Mouse (Mus musculus) embryo, embryonic 9.5 days (tissue): ENCODE measurements around the gene Mical3.

ENCODE experiments used
- DNase-seq: peaks from one replicate; pipeline ENCODE4 v3.0.0-alpha.2; 2017; ENCODE audit errors: extremely low spot score

The Mical3 gene

GRCm38 (mm10) chr6:120903450-120903912 lies 227.3 kb downstream of the Mical3 start:
- DNase-seq, result peak; percentile 39

DNA sequence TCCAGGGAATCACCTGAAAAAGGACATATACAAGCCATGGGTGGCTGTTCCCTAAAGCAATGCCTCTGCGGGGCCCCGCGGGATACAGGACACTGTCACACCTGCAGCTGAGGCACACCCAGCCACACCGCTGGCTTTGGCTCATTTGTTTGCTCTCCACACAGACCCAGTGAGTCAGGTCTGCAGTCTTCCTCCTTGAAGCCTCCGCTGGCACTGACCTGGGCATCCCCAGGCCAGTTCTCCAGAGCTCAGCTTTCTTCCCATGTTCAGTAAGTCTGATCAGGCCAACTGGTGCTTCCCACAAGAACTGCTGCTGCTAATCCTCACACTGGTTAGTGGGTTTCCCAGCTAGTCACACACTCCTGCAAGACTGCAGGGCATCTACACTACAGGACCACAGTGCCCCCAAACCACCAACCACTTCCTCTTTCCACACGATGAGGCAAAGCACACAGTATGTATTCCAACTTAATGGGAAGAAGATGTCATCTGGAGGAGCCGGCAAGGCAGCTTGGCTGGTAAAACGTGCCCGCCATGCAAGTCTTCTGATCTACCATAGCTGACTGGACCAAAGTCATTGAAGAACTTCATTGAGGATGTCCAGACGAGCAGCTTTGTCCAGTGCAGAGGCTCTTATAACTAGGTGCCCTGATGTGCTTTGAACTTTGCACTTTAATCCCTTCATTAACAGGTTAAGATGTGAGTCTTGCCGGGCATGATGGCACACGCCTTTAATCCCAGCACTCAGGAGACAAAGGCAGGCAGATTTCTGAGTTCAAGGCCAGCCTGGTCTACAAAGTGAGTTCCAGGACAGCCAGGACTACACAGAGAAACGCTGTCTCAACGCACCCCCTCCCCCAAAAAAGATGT lies 228.8 kb downstream of the Mical3 start:
- no peak for DNase-seq

- DNase-seq, result peak; percentile 52
Measured at GRCm38 (mm10) chr6:120898188-120898833, 232.5 kb downstream of the Mical3 start.

DNA sequence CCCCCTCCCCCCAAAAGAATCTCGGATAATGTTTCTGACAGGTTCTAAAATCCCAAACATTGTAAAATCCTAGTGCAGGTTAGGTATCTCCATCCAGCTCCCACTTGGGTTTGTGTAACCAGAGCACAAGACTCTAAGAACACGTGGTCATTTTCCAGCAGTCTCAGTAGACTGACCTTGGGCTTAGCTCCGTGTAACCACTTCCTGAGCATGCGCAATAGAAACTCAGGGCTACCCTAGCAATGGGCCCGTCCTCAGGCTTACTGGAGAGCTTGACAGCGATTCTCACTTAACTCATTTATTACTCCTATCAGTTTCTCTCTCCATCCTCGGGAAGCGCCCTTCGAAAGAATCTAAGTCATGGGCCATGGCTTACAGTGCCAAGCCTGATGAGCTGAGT lies 236.3 kb downstream of the Mical3 start:
- DNase-seq, result no peak

- DNase-seq, result no peak
Measured at GRCm38 (mm10) chr6:120894089-120894488, 236.7 kb downstream of the Mical3 start.

- DNase-seq, result no peak
Measured at GRCm38 (mm10) chr6:120886696-120887095, 244.1 kb downstream of the Mical3 start.

- no peak for DNase-seq
Measured at GRCm38 (mm10) chr6:120884436-120884835, 246.4 kb downstream of the Mical3 start.
